7 mouse cellular contexts compared by ENCODE assay signal in the genomic region with DNA sequence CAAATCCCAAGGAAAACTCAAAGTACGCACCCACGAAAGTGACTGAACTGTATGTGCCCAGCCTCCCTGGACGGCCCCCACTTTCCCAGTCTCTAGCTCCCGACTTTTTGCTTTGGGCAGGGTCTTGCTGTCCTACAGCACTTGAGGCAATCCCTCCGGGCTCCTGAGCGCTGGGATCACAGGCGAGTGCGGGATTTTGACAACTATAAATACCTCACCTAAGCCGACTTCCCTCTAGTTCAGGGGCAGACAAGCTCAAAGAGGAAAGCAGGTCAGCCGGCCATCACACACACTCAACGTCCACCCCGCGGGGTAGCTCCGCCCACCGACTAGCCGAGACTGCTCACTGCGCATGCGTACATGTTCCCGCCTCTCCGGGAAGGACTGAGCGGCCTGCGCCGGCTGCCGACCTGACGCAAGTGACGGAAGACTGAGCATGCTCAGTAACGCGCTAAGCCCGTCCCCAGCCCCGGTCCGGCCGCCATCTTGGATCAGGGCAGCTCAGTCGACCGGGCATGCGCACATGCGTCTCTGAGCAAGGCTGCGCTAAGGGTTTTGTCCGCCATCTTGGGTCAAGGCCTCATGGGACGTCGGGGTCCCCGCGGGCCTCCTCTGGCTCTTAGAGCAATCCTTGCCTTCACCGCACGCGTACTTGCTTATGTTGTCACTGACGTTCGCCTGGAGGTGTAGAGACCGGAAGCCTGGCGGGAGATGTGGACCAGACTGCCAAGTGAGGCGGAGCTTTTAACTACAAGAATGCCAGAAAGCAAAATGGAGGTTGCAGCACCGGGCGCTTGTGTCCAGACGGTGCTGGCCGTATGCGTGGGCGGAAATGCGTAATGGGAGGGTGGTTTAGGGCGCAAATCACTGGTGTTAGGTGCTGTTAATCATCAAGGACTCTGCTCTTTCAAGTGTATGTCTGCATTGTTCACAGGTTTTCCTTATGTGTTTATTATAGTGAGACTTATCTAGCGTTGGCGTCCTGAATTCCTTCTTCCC. TPM values are rescaled to one million over a fixed set of nuclear protein-coding genes. Genes with fewer than 3 reads are reported as not detected.
DNase-seq lines count a peak whose midpoint lies in the region; ATAC-seq and TF ChIP-seq lines count a peak whose summit lies in the region.

A gene (minus strand): TSS at position 545 of the 999 bp plus-strand sequence.

- TF ChIP-seq CTCF in intestine, postnatal 0 days (IDR thresholded peaks at IDR 0.05; ENCODE audit: low read depth), result no peak
- no peak for TF ChIP-seq CTCF in small intestine, adult 2 months (IDR thresholded peaks at IDR 0.05; ENCODE audit: extremely low read depth, insufficient read length, insufficient replicate concordance, low read depth, low read length)

- peak; percentile 100 for DNase-seq in adrenal gland, postnatal 10 days
- peak; percentile 100 for DNase-seq in embryonic facial prominence, embryonic 10.5 days (ENCODE audit: low spot score)
- peak; percentile 91 for DNase-seq in gonadal fat pad, adult 2 months (ENCODE audit: low read depth)
- DNase-seq in left cerebral cortex, postnatal 4 days, result peak; percentile 100

- peak within 1 kb of the TSS; percentile 72 for H3K9ac ChIP-seq in intestine, postnatal 0 days (ENCODE audit: low read depth, low read length)
- H3K9ac ChIP-seq in midbrain, embryonic 12.5 days (replicated peaks), result peak within 1 kb of the TSS; percentile 89

- intact Hi-C loops in left cerebral cortex, postnatal 4 days (cut with DNase I), result loop anchor here (5.0 kb wide), 1 partner anchor 36 kb away; a partner anchor contains a TSS

- H3K4me1 ChIP-seq in embryonic facial prominence, embryonic 10.5 days, result peaks cover 14% of the 10 kb centered on the region
- H3K4me1 ChIP-seq in intestine, postnatal 0 days (replicated peaks; ENCODE audit: control insufficient read depth, insufficient read depth, low read length), result no peaks in the 10 kb centered on the region
- H3K4me1 ChIP-seq in midbrain, embryonic 12.5 days, result peaks cover 8% of the 10 kb centered on the region
- H3K4me1 ChIP-seq in small intestine, adult 2 months (ENCODE audit: control insufficient read depth, insufficient read depth, insufficient read length, low read length), result peaks cover 2% of the 10 kb centered on the region; the same call in 1 of the 2 replicates

- peaks cover 27% of the 10 kb centered on the region for H3K36me3 ChIP-seq in embryonic facial prominence, embryonic 10.5 days (replicated peaks)
- 0 out of 2 replicates have a peak, but pooled peaks cover 4% of the 10 kb centered on the region for H3K36me3 ChIP-seq in intestine, postnatal 0 days (ENCODE audit: control insufficient read depth, insufficient read depth)
- H3K36me3 ChIP-seq in midbrain, embryonic 12.5 days, result peaks cover 5% of the 10 kb centered on the region
- H3K36me3 ChIP-seq in small intestine, adult 2 months (ENCODE audit: control insufficient read depth, insufficient read depth, low read length), result peaks cover 18% of the 10 kb centered on the region

- H3K27ac ChIP-seq in embryonic facial prominence, embryonic 10.5 days (replicated peaks), result peak within 1 kb of the TSS; percentile 100
- H3K27ac ChIP-seq in intestine, postnatal 0 days (ENCODE audit: low read depth, low read length), result peak within 1 kb of the TSS; percentile 96
- H3K27ac ChIP-seq in midbrain, embryonic 12.5 days (replicated peaks), result peak within 1 kb of the TSS; percentile 99
- H3K27ac ChIP-seq in small intestine, adult 2 months (ENCODE audit: insufficient read depth, low read depth, low read length), result peak within 1 kb of the TSS; percentile 97

- under 1% methylated on average over 60 of the region's 60 CpGs for WGBS in embryonic facial prominence, embryonic 10.5 days
- under 1% methylated on average over 60 of the region's 60 CpGs for WGBS in intestine, postnatal 0 days
- under 1% methylated on average over 60 of the region's 60 CpGs for WGBS in midbrain, embryonic 12.5 days
- WGBS in small intestine, adult 2 months, result under 1% methylated on average over 60 of the region's 60 CpGs

- peak; percentile 98 for ATAC-seq in intestine, postnatal 0 days
- ATAC-seq in midbrain, embryonic 12.5 days (ENCODE audit: low FRiP score, low read depth), result peak; percentile 99

- peak within 1 kb of the TSS; percentile 75 for H3K4me2 ChIP-seq in intestine, postnatal 0 days (replicated peaks; ENCODE audit: low read depth)
- H3K4me2 ChIP-seq in midbrain, embryonic 12.5 days (replicated peaks), result peak within 1 kb of the TSS; percentile 77

- no peaks in the 10 kb centered on the region for H3K9me3 ChIP-seq in embryonic facial prominence, embryonic 10.5 days
- no peaks in the 10 kb centered on the region for H3K9me3 ChIP-seq in intestine, postnatal 0 days (ENCODE audit: control insufficient read depth)
- no peaks in the 10 kb centered on the region for H3K9me3 ChIP-seq in midbrain, embryonic 12.5 days

- H3K27me3 ChIP-seq in embryonic facial prominence, embryonic 10.5 days (replicated peaks; ENCODE audit: low read depth, poor library complexity, severe bottlenecking), result no peaks in the 10 kb centered on the region
- no peaks in the 10 kb centered on the region for H3K27me3 ChIP-seq in intestine, postnatal 0 days (replicated peaks; ENCODE audit: control insufficient read depth, insufficient read depth, low read length)
- no peaks in the 10 kb centered on the region for H3K27me3 ChIP-seq in midbrain, embryonic 12.5 days
- no peaks in the 10 kb centered on the region for H3K27me3 ChIP-seq in small intestine, adult 2 months (ENCODE audit: control insufficient read depth, insufficient read depth, low read length)

- peak within 1 kb of the TSS; percentile 84 for H3K4me3 ChIP-seq in embryonic facial prominence, embryonic 10.5 days
- peak within 1 kb of the TSS; percentile 68 for H3K4me3 ChIP-seq in intestine, postnatal 0 days (ENCODE audit: low read depth, low read length)
- peak within 1 kb of the TSS; percentile 76 for H3K4me3 ChIP-seq in midbrain, embryonic 12.5 days
- peak within 1 kb of the TSS; percentile 90 for H3K4me3 ChIP-seq in small intestine, adult 2 months (ENCODE audit: low read depth, low read length)

- peak; percentile 52; the same call in 1 of the 2 replicates for TF ChIP-seq POLR2A in small intestine, adult 2 months (IDR thresholded peaks at IDR 0.05; ENCODE audit: low read depth, low read length)

RNA-seq across cellular contexts. Expression of the gene that starts here (rescaled TPM):
- 10 to 100 TPM; 46.9 to 48.8 TPM for total RNA-seq in adrenal gland, postnatal 10 days (2021)
- polyA plus RNA-seq in embryonic facial prominence, embryonic 10.5 days (2016; fragmentation: Nextera tagmentation; extraction: Ambion mirVana), result 84.2 TPM in 2 replicates
- 24.3 and 28.6 TPM in 2 replicates for polyA plus RNA-seq in gonadal fat pad, adult 2 months (2012; rRNA removed)
- 110 and 113 TPM in 2 replicates for polyA plus RNA-seq in intestine, postnatal 0 days (2015; fragmentation: Nextera tagmentation; extraction: Ambion mirVana)
- total RNA-seq in left cerebral cortex, postnatal 4 days (2021), result 10 to 100 TPM; 25.8 to 27.1 TPM
- polyA plus RNA-seq in midbrain, embryonic 12.5 days (2016; fragmentation: Nextera tagmentation; extraction: Ambion mirVana), result 103 and 105 TPM in 2 replicates
- 1.4 and 3.0 TPM in 2 replicates for polyA plus RNA-seq in small intestine, adult 2 months (2012; rRNA removed)

Comparison
In these comparisons a context has a peak if more than half of its experiments do, and no peak if none do; other contexts are left out.
1. Peak in every context shown above with its lines: DNase-seq, ATAC-seq, H3K4me3 ChIP-seq and H3K27ac ChIP-seq.